Mouse (Mus musculus): ENCODE measurements around the gene Mrps34. TPM values are rescaled to one million over a fixed set of nuclear protein-coding genes. Genes with fewer than 3 reads are reported as not detected.

Mrps34 gene
- total RNA-seq, 2 experiments from 2014 or later, result 114 to 116 TPM

Other genes with a start within 250 kb of the Mrps34 start
- 100 to 1,000 TPM; 108 to 133 TPM for gene Slc9a3r2, start 244.8 kb upstream of the Mrps34 start, total RNA-seq (2021)
- not detected for gene Npw, start 236.7 kb upstream of the Mrps34 start, total RNA-seq (2021)
- gene Zfp598, start 225.4 kb upstream of the Mrps34 start, total RNA-seq (2021), result 10 to 100 TPM; 25.1 to 25.4 TPM
- not detected for gene Syngr3, start 205.2 kb upstream of the Mrps34 start, total RNA-seq (2021)
- gene Gfer, start 199.0 kb upstream of the Mrps34 start, total RNA-seq (2021), result 10 to 100 TPM; 18.9 to 19.8 TPM
- gene Noxo1, start 198.9 kb upstream of the Mrps34 start, total RNA-seq (2021), result 1 to 10 TPM in 1 of 2 experiments, under 1 TPM in 1; 0.93 to 2.9 TPM
- 10 to 100 TPM; 20.8 to 21.5 TPM for gene Tbl3, start 187.5 kb upstream of the Mrps34 start, total RNA-seq (2021)
- gene Rnf151, start 177.1 kb upstream of the Mrps34 start, total RNA-seq (2021), result not detected
- 100 to 1,000 TPM; 730 to 736 TPM for gene Rps2, start 177.0 kb upstream of the Mrps34 start, total RNA-seq (2021)
- 100 to 1,000 TPM; 845 to 899 TPM for gene Ndufb10, start 170.6 kb upstream of the Mrps34 start, total RNA-seq (2021)
- 10 to 100 TPM; 67.3 to 69.8 TPM for gene Rpl3l, start 167.3 kb upstream of the Mrps34 start, total RNA-seq (2021)
- 100 to 1,000 TPM; 123 to 163 TPM for gene Msrb1, start 158.5 kb upstream of the Mrps34 start, total RNA-seq (2021)
- gene Hs3st6, start 142.1 kb upstream of the Mrps34 start, total RNA-seq (2021), result not detected
- gene Meiob, start 90.8 kb upstream of the Mrps34 start, total RNA-seq (2021), result not detected
- gene Hagh, start 55.0 kb upstream of the Mrps34 start, total RNA-seq (2021), result 100 to 1,000 TPM; 110 to 117 TPM
- 10 to 100 TPM; 62.4 to 66.0 TPM for gene Fahd1, start 44.8 kb upstream of the Mrps34 start, total RNA-seq (2021)
- gene Igfals, start 29.1 kb upstream of the Mrps34 start, total RNA-seq (2021), result 10 to 100 TPM in 1 of 2 experiments, 1 to 10 TPM in 1; 9.9 to 14.0 TPM
- gene Nubp2, start 8.8 kb upstream of the Mrps34 start, total RNA-seq (2021), result 10 to 100 TPM; 27.0 to 27.8 TPM
- 10 to 100 TPM; 41.3 to 45.8 TPM for gene Spsb3, start 8.5 kb upstream of the Mrps34 start, total RNA-seq (2021)
- 10 to 100 TPM; 17.1 to 23.7 TPM for gene Eme2, start within 50 bp of the Mrps34 start, total RNA-seq (2021)
- gene Nme3, start 1.4 kb downstream of the Mrps34 start, total RNA-seq (2021), result 10 to 100 TPM; 45.4 to 54.6 TPM
- gene Mapk8ip3, start 41.9 kb downstream of the Mrps34 start, total RNA-seq (2021), result 10 to 100 TPM; 64.0 to 66.9 TPM
- gene Jpt2, start 65.6 kb downstream of the Mrps34 start, total RNA-seq (2021), result 10 to 100 TPM; 19.4 to 22.9 TPM
- gene Cramp1l, start 120.7 kb downstream of the Mrps34 start, total RNA-seq (2021), result 10 to 100 TPM; 15.2 to 15.9 TPM
- 1 to 10 TPM; 7.3 to 7.8 TPM for gene Ift140, start 121.0 kb downstream of the Mrps34 start, total RNA-seq (2021)
- 10 to 100 TPM; 42.1 to 42.2 TPM for gene Tmem204, start 188.5 kb downstream of the Mrps34 start, total RNA-seq (2021)
- gene Telo2, start 220.9 kb downstream of the Mrps34 start, total RNA-seq (2021), result 10 to 100 TPM; 15.2 to 16.8 TPM
- gene Ptx4, start 225.6 kb downstream of the Mrps34 start, total RNA-seq (2021), result 1 to 10 TPM; 1.9 to 4.6 TPM
- 10 to 100 TPM; 27.7 to 28.8 TPM for gene Clcn7, start 238.3 kb downstream of the Mrps34 start, total RNA-seq (2021)

All from heart, postnatal 10 days (tissue).